Mouse (Mus musculus) thymus, adult 2 months (tissue): ENCODE data around the gene Lrrc34. TPM values are rescaled to one million over a fixed set of nuclear protein-coding genes. Genes with fewer than 3 reads are reported as not detected.

Source experiments
- DNase-seq: peaks from one replicate; pipeline ENCODE4 v3.0.0; 2021
- H3K27ac ChIP-seq: fragments of 200-500 bp; 2 replicates; pipeline ENCODE4 v1.5.1; 2012; ENCODE audit warnings: low read length, control low read depth; ENCODE audit not compliant: control insufficient read depth, insufficient read depth
- H3K27me3 ChIP-seq: fragments of 200-500 bp; 2 replicates; pipeline ENCODE4 v1.6.1; 2012; ENCODE audit warnings: mild to moderate bottlenecking, low read length, moderate library complexity, mixed read lengths; ENCODE audit not compliant: control insufficient read depth, insufficient read depth
- H3K36me3 ChIP-seq: fragments of 200-500 bp; 2 replicates; pipeline ENCODE4 v1.6.1; 2012; ENCODE audit warnings: mild to moderate bottlenecking, low read length, moderate library complexity; ENCODE audit not compliant: control insufficient read depth, insufficient read depth
- H3K4me1 ChIP-seq: fragments of 200-500 bp; replicated peaks from 2 replicates; pipeline ENCODE4 v1.6.1; 2012; ENCODE audit warnings: low read length; ENCODE audit not compliant: control insufficient read depth, insufficient read depth
- H3K4me3 ChIP-seq: fragments of 200-500 bp; 2 replicates; pipeline ENCODE4 v1.5.1; 2012; ENCODE audit warnings: mild to moderate bottlenecking, low read length, control low read depth, moderate library complexity; ENCODE audit not compliant: control insufficient read depth, insufficient read depth
- CTCF ChIP-seq: fragments of 200-500 bp; IDR thresholded peaks from 2 replicates; pipeline ENCODE4 v1.5.1; 2012; ENCODE audit warnings: mild to moderate bottlenecking, control low read depth, low read length, moderate library complexity, borderline replicate concordance; ENCODE audit not compliant: control insufficient read depth, poor library complexity, insufficient read depth; ENCODE audit errors: extremely low read depth
- POLR2A ChIP-seq: fragments of 200-500 bp; IDR thresholded peaks from 2 replicates; pipeline ENCODE4 v1.6.1; 2012; ENCODE audit warnings: mild to moderate bottlenecking, low read length, control low read depth, moderate library complexity; ENCODE audit not compliant: control insufficient read depth, poor library complexity, insufficient read depth; ENCODE audit errors: extremely low read depth
- WGBS: fragments of 180-500 bp; shearing (Covaris S2); methylation state at CpG from one replicate; pipeline ENCODE4 v1.1.7; 2018; 5-methylcytosine and 5-hydroxymethylcytosine counted together
- polyA plus RNA-seq: library from polyadenylated mRNA; depleted of rRNA; stranded (reverse); fragments of >200 nt; gene quantifications from 2 replicates; pipeline ENCODE4 v1.2.3, GENCODE M21; 2012; rRNA removed

Gene Lrrc34
- 0.04 and 0.06 TPM in 2 replicates for polyA plus RNA-seq

DNA sequence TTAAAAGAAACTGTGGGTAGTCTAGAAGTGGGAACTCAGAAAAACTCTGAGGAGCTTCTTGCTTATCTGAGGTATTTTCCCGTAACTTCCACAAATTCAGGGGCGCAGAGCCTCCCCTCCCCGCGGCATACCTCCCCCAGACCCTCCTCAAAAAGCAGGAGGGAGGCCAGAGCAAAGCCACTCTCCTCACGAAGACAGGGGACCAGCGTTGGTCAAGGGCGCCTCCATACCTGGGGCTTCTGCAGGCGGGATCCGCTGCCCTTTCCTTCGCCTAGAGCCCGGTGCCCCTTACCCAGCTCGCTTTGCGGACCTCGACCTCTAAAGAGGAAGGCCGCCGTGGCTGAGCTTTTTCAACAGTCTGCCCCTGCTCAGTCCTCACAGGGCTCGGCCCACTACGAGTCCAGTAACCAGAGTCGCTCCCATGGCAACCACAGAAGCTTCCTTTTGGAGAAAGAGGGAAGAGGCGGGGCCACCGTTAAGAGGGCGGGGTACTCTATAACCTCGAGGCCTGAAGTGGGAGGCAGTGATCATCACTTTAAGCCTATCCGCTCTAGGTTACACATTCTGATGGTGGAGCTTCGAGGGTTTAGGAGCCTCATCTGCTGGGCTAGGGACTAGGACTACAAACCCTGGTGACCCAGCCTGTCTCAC lies at the start of gene Lrrc34:
Gene Lrrc34 (minus strand): TSS at position 430 of the 651 bp plus-strand sequence.
- Histone ChIP-seq H3K27me3 (peaks cover 18% of the 10 kb centered on the region), H3K27ac (no peak within 1 kb of the TSS), H3K36me3 (no peaks in the 10 kb centered on the region), H3K4me1 (0 out of 2 replicates have a peak, but pooled peaks cover 3% of the 10 kb centered on the region), H3K4me3 (no peak within 1 kb of the TSS)
- 7% methylated on average over 25 of the region's 25 CpGs for WGBS
- no peak for DNase-seq
- TF ChIP-seq POLR2A (no peak), CTCF (no peak)

- 10% methylated on average over 2 of the region's 2 CpGs for WGBS
- DNase-seq = no peak
- H3K27ac ChIP-seq = no peak overlapping the region
Measured at GRCm38 (mm10) chr3:30696346-30696745, 48.7 kb upstream of the Lrrc34 start.

DNA sequence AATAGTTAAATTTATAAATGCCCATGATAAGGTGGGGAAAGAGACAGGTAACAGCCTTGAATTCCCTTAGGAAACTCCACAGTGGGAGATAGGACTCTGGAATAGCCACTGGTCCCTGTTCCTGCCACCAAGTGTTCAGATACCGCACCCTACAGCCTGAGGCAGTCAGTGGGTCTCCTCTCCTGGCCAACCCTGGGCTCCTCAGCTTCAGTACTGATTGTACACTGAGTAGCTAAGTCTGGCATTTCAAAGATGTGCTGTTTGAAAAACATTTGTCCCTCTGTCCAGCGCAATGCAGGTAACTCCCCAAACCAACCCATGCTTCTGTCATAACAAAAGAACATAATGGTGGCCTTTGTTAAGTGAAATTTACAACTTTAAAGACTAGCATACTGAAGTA lies 48.0 kb upstream of the Lrrc34 start:
- H3K27me3 ChIP-seq = no peaks in the 10 kb centered on the region
- H3K4me3 ChIP-seq = no peak overlapping the region
- WGBS = 93% methylated on average over 2 of the region's 2 CpGs
- no peak overlapping the region for H3K27ac ChIP-seq
- no peaks in the 10 kb centered on the region for H3K4me1 ChIP-seq
- no peaks in the 10 kb centered on the region for H3K36me3 ChIP-seq
- DNase-seq = no peak
- TF ChIP-seq CTCF = no peak
- no peak for TF ChIP-seq POLR2A

More at GRCm38 (mm10) chr3:30696346-30696745, 48.7 kb upstream of the Lrrc34 start:
- Histone ChIP-seq H3K36me3 (no peaks in the 10 kb centered on the region), H3K4me1 (no peaks in the 10 kb centered on the region), H3K27me3 (no peaks in the 10 kb centered on the region), H3K4me3 (no peak overlapping the region)
- no peak for TF ChIP-seq CTCF
- no peak for TF ChIP-seq POLR2A

DNA sequence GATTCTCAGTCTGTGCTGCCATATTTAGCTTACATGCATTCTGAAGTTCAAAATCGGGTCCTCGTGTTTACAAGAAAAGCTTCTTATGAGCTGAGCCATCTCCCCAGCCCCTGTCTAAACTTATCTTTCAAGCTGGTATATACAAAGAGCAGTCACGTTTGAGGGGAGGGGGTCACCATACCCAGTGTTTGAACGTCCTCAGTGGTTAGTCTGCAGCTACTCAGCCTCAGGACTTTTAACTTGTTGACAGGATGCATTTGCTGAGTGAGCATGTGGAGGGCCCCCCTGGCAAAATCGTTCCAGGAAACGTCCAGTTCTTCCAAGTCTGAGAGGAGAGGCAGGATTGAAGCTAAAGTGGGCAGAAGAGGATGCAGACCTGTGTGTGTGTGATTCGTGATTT lies 43.3 kb upstream of the Lrrc34 start:
- no peak overlapping the region for H3K27ac ChIP-seq
- no peak overlapping the region for H3K4me3 ChIP-seq
- 70% methylated on average over 7 of the region's 7 CpGs for WGBS
- H3K4me1 ChIP-seq = no peaks in the 10 kb centered on the region
- no peak for TF ChIP-seq CTCF
- no peak for TF ChIP-seq POLR2A
- no peak for DNase-seq
- no peaks in the 10 kb centered on the region for H3K27me3 ChIP-seq
- no peaks in the 10 kb centered on the region for H3K36me3 ChIP-seq

DNA sequence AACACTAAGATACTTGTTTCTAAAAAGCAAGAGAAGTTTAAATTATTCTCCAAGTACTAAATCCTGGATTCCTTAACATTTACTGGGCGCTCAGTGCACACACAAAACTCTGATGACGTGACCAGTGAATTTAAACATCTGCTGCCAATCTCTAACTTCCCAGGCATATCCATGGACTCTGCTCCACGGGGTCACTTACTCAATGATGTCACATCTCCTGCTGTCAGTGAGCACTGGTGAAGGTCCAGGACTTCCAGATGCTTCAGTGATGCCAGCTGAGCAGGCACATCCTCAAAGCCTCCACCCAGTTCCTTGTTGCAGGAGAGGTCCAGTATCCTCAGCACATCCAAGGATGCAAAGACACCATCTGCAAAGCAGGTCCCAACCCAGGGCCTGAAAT lies 39.5 kb upstream of the Lrrc34 start:
- H3K27me3 ChIP-seq = no peaks in the 10 kb centered on the region
- no peak for DNase-seq
- H3K4me3 ChIP-seq = no peak overlapping the region
- no peak for TF ChIP-seq CTCF
- TF ChIP-seq POLR2A = no peak
- no peaks in the 10 kb centered on the region for H3K36me3 ChIP-seq
- no peak overlapping the region for H3K27ac ChIP-seq
- 83% methylated on average over 3 of the region's 3 CpGs for WGBS
- no peaks in the 10 kb centered on the region for H3K4me1 ChIP-seq

GRCm38 (mm10) chr3:30683190-30683589 lies 35.5 kb upstream of the Lrrc34 start:
- Histone ChIP-seq H3K27ac (no peak overlapping the region), H3K36me3 (no peaks in the 10 kb centered on the region), H3K4me1 (no peaks in the 10 kb centered on the region), H3K27me3 (no peaks in the 10 kb centered on the region), H3K4me3 (no peak overlapping the region)
- DNase-seq = no peak
- 61% methylated on average over 6 of the region's 6 CpGs for WGBS
- TF ChIP-seq POLR2A (no peak), CTCF (no peak)
